18 mouse cellular contexts compared by ENCODE assay signal in the genomic region with DNA sequence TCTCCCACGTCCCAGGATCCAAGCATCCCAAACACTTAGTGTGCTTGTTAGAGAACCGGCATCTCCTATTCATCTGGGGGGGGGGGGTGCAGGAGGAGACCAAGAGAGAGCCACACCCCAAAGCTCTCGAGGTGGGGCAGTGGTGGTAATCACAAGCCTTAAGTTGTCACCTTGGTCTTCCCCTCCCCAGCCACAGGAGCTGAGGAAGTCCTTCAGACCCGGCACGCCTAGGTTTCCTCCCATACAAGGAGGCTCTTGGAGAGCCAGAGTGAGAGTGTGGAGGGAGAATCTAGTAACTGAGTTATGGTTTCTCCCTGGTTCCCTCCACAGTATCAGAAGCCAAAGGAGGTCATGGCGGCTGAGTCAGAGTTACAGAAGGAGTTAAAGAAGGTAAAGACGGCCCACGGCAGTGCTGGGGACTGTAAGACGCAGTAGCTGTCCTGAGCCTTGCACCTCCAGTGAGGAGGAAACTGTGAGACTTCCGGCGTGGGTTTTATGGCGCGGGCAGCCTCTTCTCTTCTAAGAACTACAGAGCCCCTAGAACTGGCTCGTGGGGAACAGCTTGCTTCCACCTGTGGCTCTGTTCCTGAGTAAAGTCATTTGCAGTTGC. TPM values are rescaled to one million over a fixed set of nuclear protein-coding genes. Genes with fewer than 3 reads are reported as not detected.
A peak's percentile ranks its signal among the peaks of the same experiment; 100 is the strongest.
DNase-seq lines count a peak whose midpoint lies in the region; ATAC-seq and TF ChIP-seq lines count a peak whose summit lies in the region.
"Had no signal": no experiment of that assay in that cellular context is flagged by ENCODE, and none has a peak within 500 bp of the region (broad histone marks: within the 10 kb centered on the region; RNA-seq: fewer than 3 reads in every experiment).

No protein-coding gene starts in this region.

- no peak for DNase-seq in heart, postnatal 4 days
- DNase-seq in testis, postnatal 14 days (ENCODE audit: low spot score) = no peak
- peak; percentile 57 to 72 for DNase-seq in thymus, adult 18-20 months
- no peak for DNase-seq in ovary, postnatal 36 days (ENCODE audit: low spot score)
- no peak for DNase-seq in kidney, adult 2 months
- DNase-seq: cerebellum, adult 9-10 months; embryo, embryonic 11 days; left cerebral cortex, postnatal 4 days had no signal

- H3K9ac ChIP-seq in heart, embryonic 13.5 days = peak overlapping the region; percentile 14; the same call in 1 of the 2 replicates
- H3K9ac ChIP-seq in midbrain, embryonic 13.5 days (replicated peaks) = no peak overlapping the region
- H3K9ac ChIP-seq: hindbrain, embryonic 12.5 days; neural tube, embryonic 13.5 days had no signal

- TF ChIP-seq POLR2A in testis, adult 2 months (IDR thresholded peaks at IDR 0.05; ENCODE audit: control insufficient read depth, low read depth, low read length) = no peak
- TF ChIP-seq POLR2A in kidney, adult 2 months (IDR thresholded peaks at IDR 0.05; ENCODE audit: low read depth, low read length) = no peak

- no peak overlapping the region for H3K4me2 ChIP-seq in heart, embryonic 13.5 days
- H3K4me2 ChIP-seq in midbrain, embryonic 13.5 days (replicated peaks) = no peak overlapping the region
- H3K4me2 ChIP-seq: hindbrain, embryonic 12.5 days; liver, embryonic 11.5 days; neural tube, embryonic 13.5 days had no signal

- H3K4me1 ChIP-seq in heart, embryonic 13.5 days = peaks cover 67% of the 10 kb centered on the region
- H3K4me1 ChIP-seq in testis, adult 2 months (ENCODE audit: control insufficient read depth, insufficient read depth, low read length) = no peaks in the 10 kb centered on the region; the same call in 1 of the 2 replicates
- peaks cover 33% of the 10 kb centered on the region for H3K4me1 ChIP-seq in midbrain, embryonic 13.5 days (replicated peaks)
- H3K4me1 ChIP-seq in kidney, adult 2 months (ENCODE audit: control insufficient read depth, insufficient read depth, low read length) = no peaks in the 10 kb centered on the region

- no peaks in the 10 kb centered on the region for H3K27me3 ChIP-seq in heart, embryonic 13.5 days (replicated peaks)
- no peaks in the 10 kb centered on the region for H3K27me3 ChIP-seq in testis, adult 2 months (ENCODE audit: control insufficient read depth, insufficient read depth, low read length)
- H3K27me3 ChIP-seq in midbrain, embryonic 13.5 days = peaks cover 75% of the 10 kb centered on the region
- no peaks in the 10 kb centered on the region for H3K27me3 ChIP-seq in kidney, adult 2 months (replicated peaks; ENCODE audit: control insufficient read depth, insufficient read depth, low read length)
- H3K27me3 ChIP-seq: neural tube, embryonic 13.5 days; Patski had no signal

- ATAC-seq in heart, embryonic 13.5 days (ENCODE audit: extremely low read depth, insufficient number of reproducible peaks, low FRiP score, low TSS enrichment) = no peak
- no peak for ATAC-seq in midbrain, embryonic 13.5 days
- ATAC-seq: forebrain, embryonic 14.5 days; intestine, postnatal 0 days; Patski had no signal

- no peak overlapping the region for H3K27ac ChIP-seq in heart, embryonic 13.5 days (replicated peaks)
- H3K27ac ChIP-seq in testis, adult 2 months (ENCODE audit: control insufficient read depth, insufficient read depth, low read depth, low read length) = 0 out of 2 replicates have a peak overlapping the region, but pooled peaks have one; percentile 14
- no peak overlapping the region for H3K27ac ChIP-seq in midbrain, embryonic 13.5 days
- no peak overlapping the region for H3K27ac ChIP-seq in kidney, adult 2 months (ENCODE audit: insufficient read depth, low read depth, low read length)
- H3K27ac ChIP-seq: hindbrain, embryonic 12.5 days; kidney, postnatal 0 days; neural tube, embryonic 13.5 days had no signal

- H3K9me3 ChIP-seq in heart, embryonic 13.5 days = peaks cover 3% of the 10 kb centered on the region; the same call in 1 of the 2 replicates
- no peaks in the 10 kb centered on the region for H3K9me3 ChIP-seq in midbrain, embryonic 13.5 days
- H3K9me3 ChIP-seq: hindbrain, embryonic 12.5 days; neural tube, embryonic 13.5 days had no signal

- TF ChIP-seq CTCF in testis, adult 2 months (IDR thresholded peaks at IDR 0.05; ENCODE audit: control insufficient read depth, insufficient read depth, insufficient replicate concordance, low read depth, low read length) = no peak
- no peak for TF ChIP-seq CTCF in kidney, adult 2 months (conservative IDR thresholded peaks at IDR 0.05; ENCODE audit: insufficient read depth, insufficient read length, low read depth, low read length)

- no peak overlapping the region for H3K4me3 ChIP-seq in heart, embryonic 13.5 days
- no peak overlapping the region for H3K4me3 ChIP-seq in testis, adult 2 months (ENCODE audit: control insufficient read depth, low read depth, low read length)
- no peak overlapping the region for H3K4me3 ChIP-seq in midbrain, embryonic 13.5 days (replicated peaks)
- no peak overlapping the region for H3K4me3 ChIP-seq in kidney, adult 2 months (ENCODE audit: insufficient read depth, low read depth, low read length)
- H3K4me3 ChIP-seq: hindbrain, embryonic 12.5 days; neural tube, embryonic 13.5 days had no signal

- peaks cover 50% of the 10 kb centered on the region for H3K36me3 ChIP-seq in heart, embryonic 13.5 days
- H3K36me3 ChIP-seq in testis, adult 2 months (ENCODE audit: control insufficient read depth, insufficient read depth, low read length) = 0 out of 2 replicates have a peak, but pooled peaks cover 2% of the 10 kb centered on the region
- H3K36me3 ChIP-seq in midbrain, embryonic 13.5 days = peaks cover 45% of the 10 kb centered on the region
- H3K36me3 ChIP-seq in kidney, adult 2 months (ENCODE audit: control insufficient read depth, insufficient read depth, low read length) = no peaks in the 10 kb centered on the region

- WGBS in heart, embryonic 13.5 days = 65% methylated on average over 14 of the region's 14 CpGs
- WGBS in midbrain, embryonic 13.5 days = 84% methylated on average over 14 of the region's 14 CpGs
- WGBS in kidney, adult 2 months = 76% methylated on average over 14 of the region's 14 CpGs

RNA-seq across cellular contexts. Expression of a gene that starts 16.8 kb away (rescaled TPM):
- polyA plus RNA-seq in heart, embryonic 13.5 days (2015; fragmentation: Nextera tagmentation; extraction: Ambion mirVana) = 27.7 and 31.1 TPM in 2 replicates
- 10 to 100 TPM; 17.2 to 22.8 TPM for total RNA-seq in heart, postnatal 4 days (2021)
- 21.2 and 25.0 TPM in 2 replicates for polyA plus RNA-seq in testis, adult 2 months (2012; rRNA removed)
- 50.0 and 57.1 TPM in 2 replicates for polyA plus RNA-seq in midbrain, embryonic 13.5 days (2015; fragmentation: Nextera tagmentation; extraction: Ambion mirVana)
- 10.9 and 16.3 TPM in 2 replicates for polyA plus RNA-seq in kidney, adult 2 months (2012; rRNA removed)

RNA-seq across cellular contexts. Expression of a gene that starts 16.9 kb away (rescaled TPM):
- polyA plus RNA-seq in heart, embryonic 13.5 days (2015; fragmentation: Nextera tagmentation; extraction: Ambion mirVana) = 13.2 and 15.6 TPM in 2 replicates
- total RNA-seq in heart, postnatal 4 days (2021) = 1 to 10 TPM; 8.1 to 8.5 TPM
- 61.0 and 70.6 TPM in 2 replicates for polyA plus RNA-seq in testis, adult 2 months (2012; rRNA removed)
- 15.8 and 16.6 TPM in 2 replicates for polyA plus RNA-seq in midbrain, embryonic 13.5 days (2015; fragmentation: Nextera tagmentation; extraction: Ambion mirVana)
- 12.6 and 13.3 TPM in 2 replicates for polyA plus RNA-seq in kidney, adult 2 months (2012; rRNA removed)

Comparison
In these comparisons a context has a peak if more than half of its experiments do, and no peak if none do; other contexts are left out.
1. DNase-seq: peak in thymus, adult 18-20 months (2 of 2); none in heart, postnatal 4 days (single experiment), testis, postnatal 14 days (single experiment), ovary, postnatal 36 days (single experiment) and kidney, adult 2 months (single experiment).